Mouse (Mus musculus): ENCODE data around the gene Itga1. TPM values are rescaled to one million over a fixed set of nuclear protein-coding genes. Genes with fewer than 3 reads are reported as not detected.
A peak's percentile ranks its signal among the peaks of the same experiment; 100 is the strongest.

Itga1 gene
- total and polyA plus RNA-seq, 2 experiments from 2014 or later, result 4.1 to 4.6 TPM

GRCm38 (mm10) chr13:114983116-114983515 is 118.6 kb downstream of the Itga1 start:
- Histone ChIP-seq H3K27me3 (ENCODE audit: insufficient read depth, low read length) (no peaks in the 10 kb centered on the region), H3K36me3 (ENCODE audit: insufficient read depth, low read length) (no peaks in the 10 kb centered on the region), H3K4me2 (ENCODE audit: low read depth, low read length) (no peak overlapping the region), H3K27ac (no peak overlapping the region), H3K4me3 (ENCODE audit: low read length) (no peak overlapping the region), H3K9ac (replicated peaks; ENCODE audit: low read length) (no peak overlapping the region), H3K9me3 (ENCODE audit: low read length) (no peaks in the 10 kb centered on the region), H3K4me1 (ENCODE audit: insufficient read depth, low read length) (no peaks in the 10 kb centered on the region)
- ATAC-seq (no peak), DNase-seq (ENCODE audit: low spot score) (no peak)
- TF ChIP-seq CTCF (IDR thresholded peaks at IDR 0.05; ENCODE audit: low read depth), result no peak
- 83% methylated on average over 7 of the region's 7 CpGs for WGBS

GRCm38 (mm10) chr13:114980831-114981419 is 120.8 kb downstream of the Itga1 start:
- Histone ChIP-seq H3K4me2 (ENCODE audit: low read depth, low read length) (no peak overlapping the region), H3K9me3 (ENCODE audit: low read length) (no peaks in the 10 kb centered on the region), H3K4me3 (ENCODE audit: low read length) (no peak overlapping the region), H3K27me3 (ENCODE audit: insufficient read depth, low read length) (no peaks in the 10 kb centered on the region), H3K27ac (no peak overlapping the region), H3K9ac (replicated peaks; ENCODE audit: low read length) (no peak overlapping the region), H3K4me1 (ENCODE audit: insufficient read depth, low read length) (no peaks in the 10 kb centered on the region), H3K36me3 (ENCODE audit: insufficient read depth, low read length) (no peaks in the 10 kb centered on the region)
- peak; percentile 58 for DNase-seq (ENCODE audit: low spot score)
- TF ChIP-seq CTCF (IDR thresholded peaks at IDR 0.05; ENCODE audit: low read depth), result peak; percentile 58
- 44% methylated on average over 10 of the region's 10 CpGs for WGBS
- ATAC-seq, result 0 out of 2 replicates have a peak, but pooled peaks have one; percentile 40

- H3K4me2 ChIP-seq (ENCODE audit: low read depth, low read length), result no peak overlapping the region
- no peak overlapping the region for H3K4me3 ChIP-seq (ENCODE audit: low read length)
- H3K36me3 ChIP-seq (ENCODE audit: insufficient read depth, low read length), result no peaks in the 10 kb centered on the region
- no peaks in the 10 kb centered on the region for H3K9me3 ChIP-seq (ENCODE audit: low read length)
- H3K27ac ChIP-seq, result no peak overlapping the region
- WGBS, result 70% methylated on average over 6 of the region's 6 CpGs
- H3K9ac ChIP-seq (replicated peaks; ENCODE audit: low read length), result no peak overlapping the region
- H3K4me1 ChIP-seq (ENCODE audit: insufficient read depth, low read length), result no peaks in the 10 kb centered on the region
- no peak for TF ChIP-seq CTCF (IDR thresholded peaks at IDR 0.05; ENCODE audit: low read depth)
- ATAC-seq (no peak), DNase-seq (ENCODE audit: low spot score) (no peak)
- no peaks in the 10 kb centered on the region for H3K27me3 ChIP-seq (ENCODE audit: insufficient read depth, low read length)
Measured at GRCm38 (mm10) chr13:114974484-114975042, 127.2 kb downstream of the Itga1 start.

- no peak for ATAC-seq
- H3K9ac ChIP-seq (replicated peaks; ENCODE audit: low read length), result no peak overlapping the region
- H3K36me3 ChIP-seq (ENCODE audit: insufficient read depth, low read length), result no peaks in the 10 kb centered on the region
- no peaks in the 10 kb centered on the region for H3K27me3 ChIP-seq (ENCODE audit: insufficient read depth, low read length)
- no peak overlapping the region for H3K4me2 ChIP-seq (ENCODE audit: low read depth, low read length)
- WGBS, result over 99% methylated on average over 3 of the region's 3 CpGs
- no peak overlapping the region for H3K4me3 ChIP-seq (ENCODE audit: low read length)
- no peak for DNase-seq (ENCODE audit: low spot score)
- no peaks in the 10 kb centered on the region for H3K9me3 ChIP-seq (ENCODE audit: low read length)
- H3K4me1 ChIP-seq (ENCODE audit: insufficient read depth, low read length), result no peaks in the 10 kb centered on the region
- H3K27ac ChIP-seq, result no peak overlapping the region
- TF ChIP-seq CTCF (IDR thresholded peaks at IDR 0.05; ENCODE audit: low read depth), result no peak
Measured at GRCm38 (mm10) chr13:114971905-114972304, 129.9 kb downstream of the Itga1 start.

GRCm38 (mm10) chr13:114964233-114964632 is 137.5 kb downstream of the Itga1 start:
- 26% methylated on average over 2 of the region's 2 CpGs for WGBS
- peak; percentile 98 for TF ChIP-seq CTCF (IDR thresholded peaks at IDR 0.05; ENCODE audit: low read depth)

GRCm38 (mm10) chr13:114954516-114954915 is 147.2 kb downstream of the Itga1 start:
- Histone ChIP-seq H3K4me3 (ENCODE audit: low read length) (no peak overlapping the region), H3K27me3 (ENCODE audit: insufficient read depth, low read length) (no peaks in the 10 kb centered on the region), H3K36me3 (ENCODE audit: insufficient read depth, low read length) (no peaks in the 10 kb centered on the region), H3K4me2 (ENCODE audit: low read depth, low read length) (no peak overlapping the region), H3K9ac (replicated peaks; ENCODE audit: low read length) (no peak overlapping the region), H3K9me3 (ENCODE audit: low read length) (no peaks in the 10 kb centered on the region), H3K4me1 (ENCODE audit: insufficient read depth, low read length) (no peaks in the 10 kb centered on the region), H3K27ac (no peak overlapping the region)
- DNase-seq (ENCODE audit: low spot score), result no peak
- TF ChIP-seq CTCF (IDR thresholded peaks at IDR 0.05; ENCODE audit: low read depth), result no peak
- ATAC-seq, result no peak

More at GRCm38 (mm10) chr13:114964233-114964632, 137.5 kb downstream of the Itga1 start:
- Histone ChIP-seq H3K27ac (no peak overlapping the region), H3K4me1 (ENCODE audit: insufficient read depth, low read length) (no peaks in the 10 kb centered on the region), H3K4me3 (ENCODE audit: low read length) (no peak overlapping the region), H3K9me3 (ENCODE audit: low read length) (no peaks in the 10 kb centered on the region), H3K9ac (replicated peaks; ENCODE audit: low read length) (no peak overlapping the region), H3K4me2 (ENCODE audit: low read depth, low read length) (no peak overlapping the region), H3K27me3 (ENCODE audit: insufficient read depth, low read length) (no peaks in the 10 kb centered on the region), H3K36me3 (ENCODE audit: insufficient read depth, low read length) (no peaks in the 10 kb centered on the region)
- DNase-seq (ENCODE audit: low spot score), result peak; percentile 89
- peak; percentile 92 for ATAC-seq

- DNase-seq (ENCODE audit: low spot score) (no peak), ATAC-seq (no peak)
- Histone ChIP-seq H3K4me2 (ENCODE audit: low read depth, low read length) (no peak overlapping the region), H3K9me3 (ENCODE audit: low read length) (no peaks in the 10 kb centered on the region), H3K36me3 (ENCODE audit: insufficient read depth, low read length) (no peaks in the 10 kb centered on the region), H3K27me3 (ENCODE audit: insufficient read depth, low read length) (no peaks in the 10 kb centered on the region), H3K4me3 (ENCODE audit: low read length) (no peak overlapping the region), H3K9ac (replicated peaks; ENCODE audit: low read length) (no peak overlapping the region), H3K27ac (no peak overlapping the region), H3K4me1 (ENCODE audit: insufficient read depth, low read length) (peaks cover 12% of the 10 kb centered on the region; the same call in 1 of the 2 replicates)
- WGBS, result 87% methylated on average over 7 of the region's 7 CpGs
- TF ChIP-seq CTCF (IDR thresholded peaks at IDR 0.05; ENCODE audit: low read depth), result no peak
Measured at GRCm38 (mm10) chr13:114933541-114933940, 168.2 kb downstream of the Itga1 start.
